In genomic region chr8:8992461-8993032, GRCm38 (mm10) we compare ENCODE assay signal across 8 mouse cellular contexts.
DNase-seq lines count a peak whose midpoint lies in the region; ATAC-seq lines count a peak whose summit lies in the region.

No protein-coding gene starts in this region.

- H3K9me3 ChIP-seq in midbrain, embryonic 14.5 days (ENCODE audit: control insufficient read depth, low read length), result no peaks in the 10 kb centered on the region

- peak overlapping the region; percentile 30 for H3K4me2 ChIP-seq in midbrain, embryonic 14.5 days (ENCODE audit: low read length)

- H3K4me3 ChIP-seq in midbrain, embryonic 14.5 days (replicated peaks; ENCODE audit: low read depth, low read length), result no peak overlapping the region

- ATAC-seq in cerebellum, adult (ENCODE audit: insufficient number of reproducible peaks, low FRiP score, low TSS enrichment), result no peak
- peak; percentile 18; the same call in 1 of the 2 replicates for ATAC-seq in midbrain, embryonic 14.5 days (ENCODE audit: low FRiP score, low TSS enrichment)

- H3K27me3 ChIP-seq in midbrain, embryonic 14.5 days (ENCODE audit: control insufficient read depth, insufficient read depth, low read length), result peaks cover 9% of the 10 kb centered on the region; the same call in 1 of the 2 replicates

- intact Hi-C loops in left cerebral cortex, postnatal 4 days (cut with DNase I), result loop anchor here (5.0 to 10.0 kb wide), 2 partner anchors 182 to 330 kb away; partner anchors contain the start of gene Efnb2

- WGBS in midbrain, embryonic 14.5 days, result 8% methylated on average over 11 of the region's 11 CpGs

- peaks cover 24% of the 10 kb centered on the region for H3K4me1 ChIP-seq in midbrain, embryonic 14.5 days (ENCODE audit: control insufficient read depth, insufficient read depth, low read length)

- peak; percentile 23 for DNase-seq in cerebellum, adult 11 months
- peak; percentile 81 for DNase-seq in embryo, embryonic 11.5 days (ENCODE audit: low read depth, low spot score)
- peak; percentile 98 for DNase-seq in heart, adult 11 months
- peak; percentile 64 for DNase-seq in kidney, adult 11 months
- peak; percentile 86 for DNase-seq in left cerebral cortex, postnatal 4 days
- DNase-seq in midbrain, embryonic 14.5 days, result peak; percentile 95
- peak; percentile 42 to 59 for DNase-seq in spleen, postnatal 36 days (ENCODE audit: low spot score in 2 of 2)

- H3K27ac ChIP-seq in midbrain, embryonic 14.5 days (replicated peaks; ENCODE audit: low read depth, low read length), result peak overlapping the region; percentile 68

- no peaks in the 10 kb centered on the region for H3K36me3 ChIP-seq in midbrain, embryonic 14.5 days (ENCODE audit: control insufficient read depth, insufficient read depth, low read length)

- H3K9ac ChIP-seq in midbrain, embryonic 14.5 days (replicated peaks; ENCODE audit: low read length), result 0 out of 2 replicates have a peak overlapping the region, but pooled peaks have one; percentile 9

Comparison
In these comparisons a context has a peak if more than half of its experiments do, and no peak if none do; other contexts are left out.
1. DNase-seq: peak in every context shown above with its lines; median percentile 98 in heart, adult 11 months; 95 in midbrain, embryonic 14.5 days; 86 in left cerebral cortex, postnatal 4 days; 81 in embryo, embryonic 11.5 days; 64 in kidney, adult 11 months; 50 in spleen, postnatal 36 days; 23 in cerebellum, adult 11 months.